Mouse (Mus musculus) megakaryocyte progenitor cell, adult 5-6 weeks (primary cell): ENCODE measurements around the gene Pafah1b2. TPM values are rescaled to one million over a fixed set of nuclear protein-coding genes. Genes with fewer than 3 reads are reported as not detected.

Experiments used
- total RNA-seq, 2 experiments: library from RNA; stranded (forward) in 1 of 2; stranded (reverse) in 1 of 2; fragments of 157-497, 149-512 nt in 1 of 2; fragments of 200-1000 nt in 1 of 2; gene quantifications; 2 replicates each; pipeline versions ENCODE4 v1.2.3 to v1.2.4; 2015 to 2017

Pafah1b2 gene
- total RNA-seq, 2 experiments from 2014 or later, result 50.8 to 111 TPM

Other genes with a start within 250 kb of the Pafah1b2 start
- gene Cep164, start 184.0 kb downstream of the Pafah1b2 start, total RNA-seq (2015), result 9.7 and 15.5 TPM in 2 replicates
- gene Cep164, start 184.0 kb downstream of the Pafah1b2 start, total RNA-seq (2017), result 16.2 and 19.8 TPM in 2 replicates
- gene Bace1, start 174.1 kb downstream of the Pafah1b2 start, total RNA-seq (2015), result 29.5 and 31.0 TPM in 2 replicates
- 33.4 and 44.1 TPM in 2 replicates for gene Bace1, start 174.1 kb downstream of the Pafah1b2 start, total RNA-seq (2017)
- gene Pcsk7, start 106.2 kb downstream of the Pafah1b2 start, total RNA-seq (2015), result 8.5 and 9.6 TPM in 2 replicates
- 11.2 and 14.4 TPM in 2 replicates for gene Pcsk7, start 106.2 kb downstream of the Pafah1b2 start, total RNA-seq (2017)
- 20.3 and 21.2 TPM in 2 replicates for gene Rnf214, start 105.8 kb downstream of the Pafah1b2 start, total RNA-seq (2015)
- 26.5 and 27.4 TPM in 2 replicates for gene Rnf214, start 105.8 kb downstream of the Pafah1b2 start, total RNA-seq (2017)
- gene Tagln, start 76.6 kb downstream of the Pafah1b2 start, total RNA-seq (2015), result 0.10 TPM in 2 replicates
- not detected in 2 replicates for gene Tagln, start 76.6 kb downstream of the Pafah1b2 start, total RNA-seq (2017)
- 29.4 and 32.7 TPM in 2 replicates for gene Sidt2, start 57.4 kb downstream of the Pafah1b2 start, total RNA-seq (2015)
- gene Sidt2, start 57.4 kb downstream of the Pafah1b2 start, total RNA-seq (2017), result 15.3 and 21.9 TPM in 2 replicates
- gene Sik3, start 130 bp upstream of the Pafah1b2 start, total RNA-seq (2015), result 24.3 and 26.8 TPM in 2 replicates
- 13.3 and 15.2 TPM in 2 replicates for gene Sik3, start 130 bp upstream of the Pafah1b2 start, total RNA-seq (2017)
- not detected in 2 replicates for gene Apoa1, start 215.9 kb upstream of the Pafah1b2 start, total RNA-seq (2015)
- gene Apoa1, start 215.9 kb upstream of the Pafah1b2 start, total RNA-seq (2017), result not detected in 2 replicates
- not detected in 2 replicates for gene Apoc3, start 222.9 kb upstream of the Pafah1b2 start, total RNA-seq (2015)
- gene Apoc3, start 222.9 kb upstream of the Pafah1b2 start, total RNA-seq (2017), result not detected in 2 replicates
- gene Apoa4, start 228.0 kb upstream of the Pafah1b2 start, total RNA-seq (2015), result not detected in 2 replicates
- not detected in 2 replicates for gene Apoa4, start 228.0 kb upstream of the Pafah1b2 start, total RNA-seq (2017)